Mouse (Mus musculus): ENCODE results near the gene Brd7. TPM values are rescaled to one million over a fixed set of nuclear protein-coding genes. Genes with fewer than 3 reads are reported as not detected.
A peak's percentile ranks its signal among the peaks of the same experiment; 100 is the strongest.

Brd7 gene
- polyA plus RNA-seq, 1 experiment from 2014 or later: 84.6 TPM

- peaks cover 2% of the 10 kb centered on the region for H3K27me3 ChIP-seq
- in situ Hi-C loops (cut with MboI; ENCODE audit: low pct_unique_long_range_greater_than_20kb): loop anchor here (5.0 kb wide), 1 partner anchor 38 kb away; the partner anchor contains the start of gene Adcy7
- TF ChIP-seq CTCF (IDR thresholded peaks at IDR 0.05): no peak
- ChIA-PET CTCF (no interaction called here), POLR2A (no interaction called here)
- no peak for ATAC-seq
- DNase-seq (ENCODE audit: low read depth, low spot score): no peak
Observed at GRCm38 (mm10) chr8:88310286-88310685, 51.7 kb downstream of the Brd7 start.

GRCm38 (mm10) chr8:88309881-88310280 is 52.1 kb downstream of the Brd7 start:
- ChIA-PET POLR2A (no interaction called here), CTCF (no interaction called here)
- in situ Hi-C loops (cut with MboI; ENCODE audit: low pct_unique_long_range_greater_than_20kb): loop anchor here (5.0 kb wide), 1 partner anchor 38 kb away; the partner anchor contains the start of gene Adcy7
- peaks cover 2% of the 10 kb centered on the region for H3K27me3 ChIP-seq
- ATAC-seq (no peak), DNase-seq (ENCODE audit: low read depth, low spot score) (no peak)
- TF ChIP-seq CTCF (IDR thresholded peaks at IDR 0.05): no peak

- ChIA-PET CTCF (no interaction called here), POLR2A (no interaction called here)
- H3K27me3 ChIP-seq: peaks cover 2% of the 10 kb centered on the region
- in situ Hi-C loops (cut with MboI; ENCODE audit: low pct_unique_long_range_greater_than_20kb): no loop called here
- TF ChIP-seq CTCF (IDR thresholded peaks at IDR 0.05): no peak
- DNase-seq (ENCODE audit: low read depth, low spot score) (no peak), ATAC-seq (peak; percentile 27)
Observed at GRCm38 (mm10) chr8:88309274-88309873, 52.6 kb downstream of the Brd7 start.

- TF ChIP-seq CTCF (IDR thresholded peaks at IDR 0.05): no peak
- peaks cover 2% of the 10 kb centered on the region for H3K27me3 ChIP-seq
- POLR2A ChIA-PET: no interaction called here
- no peak for ATAC-seq
- in situ Hi-C loops (cut with MboI; ENCODE audit: low pct_unique_long_range_greater_than_20kb): no loop called here
- CTCF ChIA-PET: no interaction called here
- DNase-seq (ENCODE audit: low read depth, low spot score): no peak
Observed at GRCm38 (mm10) chr8:88307736-88308135, 54.3 kb downstream of the Brd7 start.

GRCm38 (mm10) chr8:88306511-88306910 is 55.5 kb downstream of the Brd7 start:
- DNase-seq (ENCODE audit: low read depth, low spot score) (no peak), ATAC-seq (no peak)
- no peak for TF ChIP-seq CTCF (IDR thresholded peaks at IDR 0.05)
- in situ Hi-C loops (cut with MboI; ENCODE audit: low pct_unique_long_range_greater_than_20kb): no loop called here
- ChIA-PET POLR2A (interaction anchor here (0.9 kb wide), 1 partner anchor 37 kb away, joined by 3 read pairs; no protein-coding TSS in a partner anchor), CTCF (no interaction called here)
- peaks cover 2% of the 10 kb centered on the region for H3K27me3 ChIP-seq

- in situ Hi-C loops (cut with MboI; ENCODE audit: low pct_unique_long_range_greater_than_20kb): no loop called here
- H3K27me3 ChIP-seq: peaks cover 2% of the 10 kb centered on the region
- TF ChIP-seq CTCF (IDR thresholded peaks at IDR 0.05): no peak
- ATAC-seq: no peak
- CTCF ChIA-PET: no interaction called here
- no peak for DNase-seq (ENCODE audit: low read depth, low spot score)
- POLR2A ChIA-PET: no interaction called here
Observed at GRCm38 (mm10) chr8:88305814-88306213, 56.2 kb downstream of the Brd7 start.

GRCm38 (mm10) chr8:88301589-88302437 is 60.2 kb downstream of the Brd7 start:
- CTCF ChIA-PET: interaction anchor here (0.9 kb wide), 1 partner anchor 27 kb away, joined by 3 read pairs; no protein-coding TSS in a partner anchor
- POLR2A ChIA-PET: interaction anchor here (0.7 to 1.2 kb wide), 2 partner anchors 25 to 451 kb away, joined by 3 to 5 read pairs; no protein-coding TSS in a partner anchor
- DNase-seq (ENCODE audit: low read depth, low spot score): no peak
- in situ Hi-C loops (cut with MboI; ENCODE audit: low pct_unique_long_range_greater_than_20kb): no loop called here
- peak; percentile 22 for ATAC-seq
- no peak for TF ChIP-seq CTCF (IDR thresholded peaks at IDR 0.05)
- no peaks in the 10 kb centered on the region for H3K27me3 ChIP-seq

- ATAC-seq (no peak), DNase-seq (ENCODE audit: low read depth, low spot score) (no peak)
- POLR2A ChIA-PET: interaction anchor here (0.8 kb wide), 1 partner anchor 13 kb away, joined by 3 read pairs; no protein-coding TSS in a partner anchor
- CTCF ChIA-PET: no interaction called here
- in situ Hi-C loops (cut with MboI; ENCODE audit: low pct_unique_long_range_greater_than_20kb): no loop called here
- H3K27me3 ChIP-seq: no peaks in the 10 kb centered on the region
- no peak for TF ChIP-seq CTCF (IDR thresholded peaks at IDR 0.05)
Observed at GRCm38 (mm10) chr8:88299907-88300603, 61.9 kb downstream of the Brd7 start.

GRCm38 (mm10) chr8:88298733-88299103 is 63.3 kb downstream of the Brd7 start:
- TF ChIP-seq CTCF (IDR thresholded peaks at IDR 0.05): no peak

GRCm38 (mm10) chr8:88297976-88298732 is 63.8 kb downstream of the Brd7 start:
- no peak for DNase-seq (ENCODE audit: low read depth, low spot score)
- H3K27me3 ChIP-seq: no peaks in the 10 kb centered on the region
- ChIA-PET CTCF (interaction anchor here (1.2 kb wide), 1 partner anchor 32 kb away, joined by 3 read pairs; no protein-coding TSS in a partner anchor), POLR2A (no interaction called here)
- ATAC-seq: no peak
- in situ Hi-C loops (cut with MboI; ENCODE audit: low pct_unique_long_range_greater_than_20kb): no loop called here
- no peak for TF ChIP-seq CTCF (IDR thresholded peaks at IDR 0.05)

More at GRCm38 (mm10) chr8:88298733-88299103, 63.3 kb downstream of the Brd7 start:
- ATAC-seq (no peak), DNase-seq (ENCODE audit: low read depth, low spot score) (no peak)
- no peaks in the 10 kb centered on the region for H3K27me3 ChIP-seq
- POLR2A ChIA-PET: no interaction called here
- CTCF ChIA-PET: no interaction called here
- in situ Hi-C loops (cut with MboI; ENCODE audit: low pct_unique_long_range_greater_than_20kb): no loop called here
